Mouse (Mus musculus): ENCODE data around the gene Akap5.

Gene Akap5

GRCm38 (mm10) chr12:76311227-76311626 is 13.5 kb upstream of the Akap5 start:
- DNase-seq (ENCODE audit: low spot score) = no peak

- no peak for DNase-seq (ENCODE audit: low spot score)
Observed at GRCm38 (mm10) chr12:76311951-76312350, 12.7 kb upstream of the Akap5 start.

GRCm38 (mm10) chr12:76318282-76319212 is 6.1 kb upstream of the Akap5 start:
- peak; percentile 37 for DNase-seq (ENCODE audit: low spot score)

GRCm38 (mm10) chr12:76326437-76327220 is 1.9 kb downstream of the Akap5 start:
- no peak for DNase-seq (ENCODE audit: low spot score)

GRCm38 (mm10) chr12:76328567-76329354 is 4.1 kb downstream of the Akap5 start:
- DNase-seq (ENCODE audit: low spot score) = no peak

- no peak for DNase-seq (ENCODE audit: low spot score)
Observed at GRCm38 (mm10) chr12:76333688-76334087, 9.0 kb downstream of the Akap5 start.

- DNase-seq (ENCODE audit: low spot score) = no peak
Observed at GRCm38 (mm10) chr12:76335641-76336040, 10.9 kb downstream of the Akap5 start.

GRCm38 (mm10) chr12:76336111-76336965 is 11.6 kb downstream of the Akap5 start:
- DNase-seq (ENCODE audit: low spot score) = no peak

GRCm38 (mm10) chr12:76341080-76341479 is 16.4 kb downstream of the Akap5 start:
- peak; percentile 30 for DNase-seq (ENCODE audit: low spot score)

- DNase-seq (ENCODE audit: low spot score) = no peak
Observed at GRCm38 (mm10) chr12:76345759-76346455, 21.2 kb downstream of the Akap5 start.

GRCm38 (mm10) chr12:76349680-76350220 is 25.1 kb downstream of the Akap5 start:
- DNase-seq (ENCODE audit: low spot score) = no peak

- DNase-seq (ENCODE audit: low spot score) = no peak
Observed at GRCm38 (mm10) chr12:76360868-76361267, 36.2 kb downstream of the Akap5 start.

- no peak for DNase-seq (ENCODE audit: low spot score)
Observed at GRCm38 (mm10) chr12:76361405-76362302, 37.0 kb downstream of the Akap5 start.

- no peak for DNase-seq (ENCODE audit: low spot score)
Observed at GRCm38 (mm10) chr12:76362303-76362676, 37.6 kb downstream of the Akap5 start.

- no peak for DNase-seq (ENCODE audit: low spot score)
Observed at GRCm38 (mm10) chr12:76366276-76366675, 41.6 kb downstream of the Akap5 start.

GRCm38 (mm10) chr12:76367096-76367995 is 42.7 kb downstream of the Akap5 start:
- no peak for DNase-seq (ENCODE audit: low spot score)

GRCm38 (mm10) chr12:76368201-76368789 is 43.6 kb downstream of the Akap5 start:
- DNase-seq (ENCODE audit: low spot score) = no peak

- no peak for DNase-seq (ENCODE audit: low spot score)
Observed at GRCm38 (mm10) chr12:76368790-76369205, 44.1 kb downstream of the Akap5 start.
